Mouse (Mus musculus) stomach, embryonic 16.5 days (tissue): ENCODE results near the gene Cpm. TPM values are rescaled to one million over a fixed set of nuclear protein-coding genes. Genes with fewer than 3 reads are reported as not detected.
"Not testable (repeated sequence)": the region's sequence is repeated elsewhere in the genome, so short reads cannot be mapped to it uniquely, and the experiment has no call there.

Source experiments
- ATAC-seq: fragments of 200-750 bp; cut with Nextera tagmentation; 2 replicates; pipeline ENCODE4 v1.8.0; 2017; ENCODE audit warnings: moderate number of reproducible peaks, moderate TSS enrichment; ENCODE audit not compliant: insufficient read depth, low FRiP score
- H3K27ac ChIP-seq: fragments of 300-500 bp; sonication (generic); 2 replicates; pipeline ENCODE4 v1.5.1; 2014; ENCODE audit warnings: low read length
- H3K27me3 ChIP-seq: fragments of 300-500 bp; sonication (generic); 2 replicates; pipeline ENCODE4 v1.6.1; 2014; ENCODE audit warnings: low read length, control low read depth, mixed read lengths; ENCODE audit not compliant: control insufficient read depth, insufficient read depth
- H3K36me3 ChIP-seq: fragments of 300-500 bp; sonication (generic); 2 replicates; pipeline ENCODE4 v1.6.1; 2014; ENCODE audit warnings: low read length; ENCODE audit not compliant: control insufficient read depth, insufficient read depth
- H3K4me1 ChIP-seq: fragments of 300-500 bp; sonication (generic); 2 replicates; pipeline ENCODE4 v1.6.1; 2014; ENCODE audit warnings: low read length, control low read depth, mixed read lengths; ENCODE audit not compliant: control insufficient read depth, insufficient read depth
- H3K4me2 ChIP-seq: fragments of 300-500 bp; sonication (generic); 2 replicates; pipeline ENCODE4 v1.6.1; 2014; ENCODE audit warnings: low read depth, low read length, mixed read lengths
- H3K4me3 ChIP-seq: fragments of 300-500 bp; sonication (generic); replicated peaks from 2 replicates; pipeline ENCODE4 v1.5.1; 2014; ENCODE audit warnings: mild to moderate bottlenecking, low read length
- H3K9ac ChIP-seq: fragments of 300-500 bp; sonication (generic); 2 replicates; pipeline ENCODE4 v1.6.1; 2014; ENCODE audit warnings: low read length
- H3K9me3 ChIP-seq: fragments of 300-500 bp; sonication (generic); replicated peaks from 2 replicates; pipeline ENCODE4 v1.6.1; 2016; ENCODE audit warnings: low read length, control low read depth; ENCODE audit not compliant: control insufficient read depth
- WGBS: fragments of 180-500 bp; shearing (Covaris S2); extraction: QIAGEN DNeasy Blood & Tissue Kit; methylation state at CpG from one replicate; pipeline ENCODE4 v1.1.7; 2014; 5-methylcytosine and 5-hydroxymethylcytosine counted together
- polyA plus RNA-seq: library from polyadenylated mRNA; unstranded; fragments of >200 nt; fragmentation: Nextera tagmentation; extraction: Ambion mirVana; gene quantifications from 2 replicates; pipeline ENCODE4 v1.2.1, GENCODE M21; 2015

Gene Cpm
- polyA plus RNA-seq, 1 experiment from 2014 or later, result 74.0 TPM

- H3K4me3 ChIP-seq, result no peak overlapping the region
- H3K27me3 ChIP-seq, result no peaks in the 10 kb centered on the region
- peaks cover 4% of the 10 kb centered on the region; the same call in 1 of the 2 replicates for H3K4me1 ChIP-seq
- H3K4me2 ChIP-seq, result no peak overlapping the region
- H3K27ac ChIP-seq, result no peak overlapping the region
- no peak for ATAC-seq
- H3K36me3 ChIP-seq, result no peaks in the 10 kb centered on the region
- no peak overlapping the region for H3K9ac ChIP-seq
- 69% methylated on average over 2 of the region's 2 CpGs for WGBS
- no peaks in the 10 kb centered on the region; the same call in 1 of the 2 replicates for H3K9me3 ChIP-seq
Measured at GRCm38 (mm10) chr10:117585600-117586299, 43.5 kb upstream of the Cpm start.

- Histone ChIP-seq H3K27ac (no peak overlapping the region), H3K4me3 (no peak overlapping the region), H3K4me1 (peaks cover 4% of the 10 kb centered on the region; the same call in 1 of the 2 replicates), H3K36me3 (no peaks in the 10 kb centered on the region), H3K27me3 (no peaks in the 10 kb centered on the region), H3K9ac (no peak overlapping the region), H3K4me2 (no peak overlapping the region), H3K9me3 (no peaks in the 10 kb centered on the region; the same call in 1 of the 2 replicates)
- 41% methylated on average over 11 of the region's 11 CpGs for WGBS
- no peak for ATAC-seq
Measured at GRCm38 (mm10) chr10:117586859-117587258, 42.4 kb upstream of the Cpm start.

GRCm38 (mm10) chr10:117587335-117587734 is 42.0 kb upstream of the Cpm start:
- Histone ChIP-seq H3K9ac (no peak overlapping the region), H3K9me3 (no peaks in the 10 kb centered on the region; the same call in 1 of the 2 replicates), H3K36me3 (no peaks in the 10 kb centered on the region), H3K4me2 (no peak overlapping the region), H3K27me3 (no peaks in the 10 kb centered on the region), H3K4me1 (peaks cover 4% of the 10 kb centered on the region; the same call in 1 of the 2 replicates), H3K27ac (no peak overlapping the region), H3K4me3 (no peak overlapping the region)
- WGBS, result 81% methylated on average over 10 of the region's 10 CpGs
- ATAC-seq, result no peak

- not testable (repeated sequence) for H3K9me3 ChIP-seq, H3K4me1 ChIP-seq, H3K4me3 ChIP-seq, H3K27ac ChIP-seq, ATAC-seq, H3K9ac ChIP-seq, H3K36me3 ChIP-seq, H3K4me2 ChIP-seq, H3K27me3 ChIP-seq
- 86% methylated on average over 11 of the region's 11 CpGs for WGBS
Measured at GRCm38 (mm10) chr10:117588416-117589143, 40.7 kb upstream of the Cpm start.

- 85% methylated on average over 8 of the region's 8 CpGs for WGBS
- H3K36me3 ChIP-seq, result no peaks in the 10 kb centered on the region
- H3K27me3 ChIP-seq, result no peaks in the 10 kb centered on the region
- no peak overlapping the region for H3K27ac ChIP-seq
- H3K4me2 ChIP-seq, result no peak overlapping the region
- H3K4me1 ChIP-seq, result peaks cover 4% of the 10 kb centered on the region; the same call in 1 of the 2 replicates
- ATAC-seq, result no peak
- no peak overlapping the region for H3K9ac ChIP-seq
- no peak overlapping the region for H3K4me3 ChIP-seq
- H3K9me3 ChIP-seq, result no peaks in the 10 kb centered on the region; the same call in 1 of the 2 replicates
Measured at GRCm38 (mm10) chr10:117589144-117589940, 40.0 kb upstream of the Cpm start.

- H3K4me1 ChIP-seq, result peaks cover 4% of the 10 kb centered on the region; the same call in 1 of the 2 replicates
- H3K9ac ChIP-seq, result no peak overlapping the region
- H3K4me2 ChIP-seq, result no peak overlapping the region
- ATAC-seq, result no peak
- no peaks in the 10 kb centered on the region for H3K9me3 ChIP-seq
- WGBS, result 73% methylated on average over 13 of the region's 13 CpGs
- H3K4me3 ChIP-seq, result no peak overlapping the region
- H3K27me3 ChIP-seq, result no peaks in the 10 kb centered on the region
- H3K36me3 ChIP-seq, result no peaks in the 10 kb centered on the region
- no peak overlapping the region for H3K27ac ChIP-seq
Measured at GRCm38 (mm10) chr10:117590331-117591301, 38.7 kb upstream of the Cpm start.

GRCm38 (mm10) chr10:117591766-117592165 is 37.5 kb upstream of the Cpm start:
- Histone ChIP-seq H3K27ac (no peak overlapping the region), H3K36me3 (no peaks in the 10 kb centered on the region), H3K27me3 (no peaks in the 10 kb centered on the region), H3K9ac (no peak overlapping the region), H3K4me2 (no peak overlapping the region), H3K4me3 (no peak overlapping the region), H3K4me1 (peaks cover 4% of the 10 kb centered on the region; the same call in 1 of the 2 replicates), H3K9me3 (no peaks in the 10 kb centered on the region)
- no peak for ATAC-seq
- 39% methylated on average over 9 of the region's 9 CpGs for WGBS

- H3K27me3 ChIP-seq, result no peaks in the 10 kb centered on the region
- no peak for ATAC-seq
- H3K36me3 ChIP-seq, result no peaks in the 10 kb centered on the region
- H3K9me3 ChIP-seq, result no peaks in the 10 kb centered on the region
- WGBS, result 78% methylated on average over 7 of the region's 7 CpGs
- H3K4me3 ChIP-seq, result no peak overlapping the region
- no peak overlapping the region for H3K4me2 ChIP-seq
- H3K9ac ChIP-seq, result no peak overlapping the region
- no peaks in the 10 kb centered on the region for H3K4me1 ChIP-seq
- no peak overlapping the region for H3K27ac ChIP-seq
Measured at GRCm38 (mm10) chr10:117592306-117593040, 36.8 kb upstream of the Cpm start.
